Mouse (Mus musculus): ENCODE results near the gene Lmx1a. TPM values are rescaled to one million over a fixed set of nuclear protein-coding genes. Genes with fewer than 3 reads are reported as not detected.

Lmx1a gene
- total RNA-seq, 2 experiments from 2014 or later = not detected

DNA sequence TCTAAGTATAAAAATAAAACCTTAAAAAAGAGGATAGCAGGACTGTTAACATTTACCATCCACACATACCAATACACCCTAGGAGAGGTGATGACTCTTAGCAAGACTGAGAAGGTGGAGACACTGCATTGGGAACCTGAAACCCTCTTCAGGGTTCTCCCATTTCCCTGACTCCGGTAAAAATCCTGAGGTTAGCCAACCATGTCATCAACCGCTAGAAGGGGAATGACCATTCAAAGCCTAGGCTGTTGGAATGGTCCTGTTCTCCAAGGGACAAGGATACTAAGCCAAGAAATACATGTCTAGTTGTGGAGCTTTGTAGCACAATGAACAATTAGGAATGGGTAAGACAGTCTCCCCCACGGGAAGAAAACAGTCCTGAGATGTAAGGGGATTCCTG, 185.1 kb downstream of the Lmx1a start:
- DNase-seq = no peak
- intact Hi-C loops (cut with DNase I) = no loop called here

DNA sequence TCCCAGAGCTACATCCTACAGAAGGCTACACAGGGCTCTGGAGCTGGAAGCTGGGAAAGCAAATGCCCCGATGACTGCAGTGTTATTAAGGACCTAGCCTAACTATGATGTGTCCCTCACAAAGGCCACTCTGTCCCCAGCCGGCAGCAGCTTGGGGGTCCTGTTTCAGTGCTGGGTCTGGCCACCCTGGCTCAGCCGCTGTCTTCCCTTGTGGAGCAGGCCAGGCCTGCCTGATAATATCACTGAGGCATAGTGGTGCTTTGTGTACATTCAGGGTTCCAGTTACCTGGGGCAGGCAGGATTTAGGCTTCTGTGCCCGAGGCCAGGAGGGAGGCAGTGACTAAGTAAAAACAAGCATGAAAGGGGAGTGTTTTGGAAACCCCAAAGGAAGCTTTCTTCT, 188.9 kb downstream of the Lmx1a start:
- DNase-seq = no peak
- intact Hi-C loops (cut with DNase I) = no loop called here

DNA sequence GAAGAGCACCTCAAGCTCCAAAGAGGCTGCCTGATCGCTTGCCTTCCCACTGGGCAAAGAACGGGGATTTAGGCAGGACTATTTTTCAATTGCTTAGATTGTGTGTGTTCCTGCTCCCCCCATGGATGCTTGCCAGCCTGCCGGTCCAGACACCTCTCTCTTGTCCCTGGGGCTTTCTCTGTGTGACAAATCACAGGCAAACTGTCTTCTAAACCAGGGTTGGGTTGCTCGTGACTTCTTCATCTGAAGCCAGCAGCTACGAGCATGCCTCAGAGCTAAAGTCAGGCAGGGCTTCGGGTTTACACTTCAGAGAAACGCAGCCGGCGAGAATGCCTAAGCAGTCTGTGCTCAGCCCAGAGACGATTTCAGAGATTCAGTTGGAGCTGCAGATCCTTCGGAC, 189.3 kb downstream of the Lmx1a start:
- intact Hi-C loops (cut with DNase I) = no loop called here
- no peak for DNase-seq

DNA sequence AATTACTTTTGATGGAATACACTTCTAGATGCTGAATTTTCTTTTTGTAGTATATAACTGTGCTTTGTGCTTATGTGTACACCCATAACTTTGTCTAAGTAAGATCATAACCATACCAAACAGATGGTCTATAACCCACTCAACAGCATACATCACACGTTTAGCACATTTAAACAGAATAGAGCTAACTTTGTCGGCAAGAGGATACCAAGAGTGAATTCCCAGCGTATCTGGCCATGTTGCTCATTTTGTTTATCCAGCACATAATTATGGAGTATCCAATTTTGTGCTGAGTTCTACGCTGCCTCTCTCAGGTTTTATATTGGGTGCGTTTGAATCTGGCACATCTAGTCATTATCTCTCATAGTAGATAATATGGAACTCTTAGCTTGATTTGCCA, 196.7 kb downstream of the Lmx1a start:
- intact Hi-C loops (cut with DNase I) = no loop called here
- no peak for DNase-seq

DNA sequence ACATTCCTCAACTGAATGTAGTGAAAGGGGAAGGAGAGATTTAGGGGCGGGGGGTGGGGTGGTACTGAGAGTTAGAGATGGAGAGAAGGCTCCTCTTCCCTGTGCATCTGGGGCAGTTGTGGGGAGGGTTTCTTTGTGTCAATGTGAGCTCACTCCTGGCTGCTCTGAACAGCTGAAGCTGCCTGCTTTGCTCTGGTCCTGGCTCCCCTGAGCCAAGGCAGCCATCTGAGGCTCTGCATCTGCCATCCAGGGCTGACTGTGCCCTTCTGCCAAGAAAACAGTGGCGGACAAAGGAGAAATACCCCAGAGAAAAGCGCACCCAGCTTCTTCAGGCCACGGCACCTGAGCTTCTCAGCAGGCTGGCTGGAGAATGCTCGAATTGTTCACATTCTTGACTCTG, 199.1 kb downstream of the Lmx1a start:
- intact Hi-C loops (cut with DNase I) = no loop called here
- DNase-seq = no peak

DNA sequence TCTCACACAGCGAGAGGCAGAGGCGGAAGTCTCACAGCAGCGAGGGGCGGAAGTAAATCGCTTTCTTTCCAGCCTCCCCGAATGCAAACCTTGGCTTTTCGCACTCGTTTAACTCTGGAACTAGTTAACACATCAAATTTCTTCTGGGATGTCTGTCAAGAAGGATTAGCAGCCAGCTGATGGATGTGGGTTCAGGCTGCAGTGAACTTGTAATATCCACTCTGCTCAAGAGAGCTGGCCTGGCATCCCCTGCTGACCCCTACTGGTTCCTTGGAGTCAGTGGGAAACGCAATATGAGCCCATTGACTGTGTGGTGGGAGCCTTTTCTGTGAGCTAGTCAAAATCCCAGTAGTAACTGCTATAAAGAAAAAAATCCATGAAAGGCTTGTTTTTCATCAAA, 199.8 kb downstream of the Lmx1a start:
- DNase-seq = no peak

DNA sequence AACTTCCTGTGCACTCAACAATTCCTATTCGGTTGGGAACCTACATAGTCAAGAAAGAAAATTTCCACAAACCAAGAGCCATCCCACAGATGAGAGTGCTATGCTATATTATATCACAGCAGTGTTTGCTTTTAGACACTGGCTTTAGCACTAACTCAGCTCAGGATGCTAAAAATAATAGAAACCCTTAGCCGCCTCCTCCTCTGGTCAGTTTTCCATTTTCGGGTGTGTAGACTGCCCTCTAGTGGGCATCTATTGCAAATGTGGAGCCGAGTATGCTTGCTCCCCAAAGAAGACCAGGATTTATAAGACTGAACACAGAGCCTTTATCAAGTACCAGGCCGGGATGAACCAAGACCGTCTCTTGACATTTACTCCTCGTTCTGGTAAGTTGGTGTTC, 207.2 kb downstream of the Lmx1a start:
- intact Hi-C loops (cut with DNase I) = loop anchor here (10.0 kb wide), 1 partner anchor 481 kb away; no protein-coding TSS in a partner anchor
- DNase-seq = peak in 1 of 2 experiments; percentile 7

More for the DNA sequence above, 199.8 kb downstream of the Lmx1a start:
- intact Hi-C loops (cut with DNase I) = no loop called here

Other genes starting within 250 kb of the Lmx1a start
- gene Lrrc52, start 222.5 kb upstream of the Lmx1a start, total RNA-seq (2021) = 1 to 10 TPM; 1.2 to 1.4 TPM
- 10 to 100 TPM; 55.0 to 69.1 TPM for gene Rxrg, start 90.9 kb upstream of the Lmx1a start, total RNA-seq (2021)